Mouse (Mus musculus) right cerebral cortex, postnatal 25 days (tissue): ENCODE results near the gene Zfp385a.
A peak's percentile ranks its signal among the peaks of the same experiment; 100 is the strongest.

Source experiments
- DNase-seq: peaks from one replicate; pipeline ENCODE4 v3.0.0; 2022

The Zfp385a gene

DNA sequence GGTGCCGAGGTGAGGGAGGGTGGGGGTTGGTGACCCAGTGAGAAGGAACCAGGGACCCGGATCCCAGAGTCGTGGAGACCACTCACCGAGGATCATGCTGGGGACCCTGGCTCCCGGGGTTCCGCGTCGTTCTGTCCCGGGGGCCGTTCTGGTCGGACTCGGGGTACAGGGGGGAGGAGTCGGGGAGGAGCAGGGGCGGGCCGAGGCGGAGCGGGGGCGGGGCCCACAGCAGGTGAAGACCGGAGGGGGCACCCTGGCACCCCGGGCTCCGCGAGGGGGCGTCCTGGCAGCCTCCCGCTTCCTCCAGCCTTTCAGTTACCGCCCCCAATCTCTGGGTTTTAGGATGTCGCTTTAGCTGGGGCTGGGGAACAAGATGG lies at the start of gene Zfp385a:
Zfp385a (minus strand) TSS at position 133 of the 377 bp plus-strand sequence.
- DNase-seq, result peak; percentile 84

DNA sequence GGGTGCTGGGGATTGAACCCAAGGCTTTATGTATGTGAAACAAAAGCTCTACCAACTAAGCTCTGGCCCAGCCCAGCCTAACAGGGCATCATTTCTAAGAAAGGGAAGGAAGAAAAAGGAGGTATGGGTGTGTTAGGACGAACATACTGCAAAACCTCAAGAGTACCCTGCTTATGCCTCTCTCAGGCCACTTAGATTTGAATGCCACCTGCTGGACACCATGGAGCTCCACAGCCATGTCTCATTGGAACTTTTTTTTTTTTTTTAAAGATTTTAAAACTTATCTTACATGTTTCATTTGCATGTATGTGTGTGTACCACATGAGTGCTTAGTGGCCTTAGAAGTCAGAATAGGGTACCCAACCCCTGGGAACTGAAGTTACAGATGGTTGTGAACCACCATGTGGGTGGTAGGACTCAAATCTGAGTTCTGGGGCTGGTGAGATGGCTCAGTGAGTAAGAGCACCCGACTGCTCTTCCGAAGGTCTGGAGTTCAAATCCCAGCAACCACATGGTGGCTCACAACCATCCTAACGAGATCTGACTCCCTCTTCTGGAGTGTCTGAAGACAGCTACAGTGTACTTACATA lies 48.8 kb upstream of the Zfp385a start:
- no peak for DNase-seq

GRCm38 (mm10) chr15:103383771-103384488 lies 44.0 kb upstream of the Zfp385a start:
- DNase-seq, result no peak

- no peak for DNase-seq
Observed at GRCm38 (mm10) chr15:103382795-103383406, 43.0 kb upstream of the Zfp385a start.

- DNase-seq, result no peak
Observed at GRCm38 (mm10) chr15:103382075-103382474, 42.2 kb upstream of the Zfp385a start.

- DNase-seq, result no peak
Observed at GRCm38 (mm10) chr15:103378665-103379356, 38.9 kb upstream of the Zfp385a start.

DNA sequence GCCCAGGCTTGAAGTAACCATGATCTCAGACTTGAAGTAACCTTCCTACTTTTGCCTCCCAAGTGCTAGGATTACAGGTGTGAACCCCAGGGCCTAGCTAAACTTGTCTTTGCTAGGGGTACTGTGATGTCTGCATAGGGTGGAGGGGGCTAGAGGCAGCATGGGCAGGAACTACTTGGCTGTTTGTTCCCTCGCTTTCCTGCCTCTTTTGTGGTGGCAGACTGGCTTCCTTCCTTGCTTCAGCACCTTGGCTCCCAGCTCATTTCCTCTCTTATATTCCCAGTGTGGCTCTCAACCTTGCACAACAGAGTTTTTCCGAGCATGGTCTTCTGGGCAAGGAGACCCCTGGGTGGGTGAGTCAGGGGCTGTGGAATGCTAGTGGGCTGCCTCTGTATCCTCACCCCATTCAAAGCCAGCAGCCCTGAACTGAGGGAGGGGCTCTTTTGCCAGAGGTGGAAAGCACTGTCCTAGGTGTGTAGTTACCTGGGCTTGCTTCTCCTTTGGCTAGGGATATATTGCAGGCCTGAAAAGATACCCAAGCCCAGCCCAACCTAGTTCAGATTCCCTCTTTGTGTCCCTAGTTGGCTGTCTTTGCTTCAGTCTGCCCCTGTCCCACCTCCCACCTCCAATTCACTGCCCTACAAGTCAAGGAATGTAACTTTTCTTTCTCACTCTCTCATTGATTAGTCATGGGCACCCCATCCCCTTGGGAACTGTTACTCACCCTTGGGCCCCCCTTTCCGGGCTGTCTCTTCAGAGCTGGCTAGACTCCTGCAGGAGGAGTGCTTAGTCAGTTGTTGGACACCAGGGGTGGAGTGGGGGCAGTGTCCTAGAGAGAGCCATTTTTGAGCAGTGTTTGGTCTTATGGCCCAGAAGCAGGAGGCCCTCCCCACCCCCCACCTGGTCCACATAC lies 38.1 kb upstream of the Zfp385a start:
- no peak for DNase-seq

GRCm38 (mm10) chr15:103376837-103377269 lies 37.0 kb upstream of the Zfp385a start:
- no peak for DNase-seq

DNA sequence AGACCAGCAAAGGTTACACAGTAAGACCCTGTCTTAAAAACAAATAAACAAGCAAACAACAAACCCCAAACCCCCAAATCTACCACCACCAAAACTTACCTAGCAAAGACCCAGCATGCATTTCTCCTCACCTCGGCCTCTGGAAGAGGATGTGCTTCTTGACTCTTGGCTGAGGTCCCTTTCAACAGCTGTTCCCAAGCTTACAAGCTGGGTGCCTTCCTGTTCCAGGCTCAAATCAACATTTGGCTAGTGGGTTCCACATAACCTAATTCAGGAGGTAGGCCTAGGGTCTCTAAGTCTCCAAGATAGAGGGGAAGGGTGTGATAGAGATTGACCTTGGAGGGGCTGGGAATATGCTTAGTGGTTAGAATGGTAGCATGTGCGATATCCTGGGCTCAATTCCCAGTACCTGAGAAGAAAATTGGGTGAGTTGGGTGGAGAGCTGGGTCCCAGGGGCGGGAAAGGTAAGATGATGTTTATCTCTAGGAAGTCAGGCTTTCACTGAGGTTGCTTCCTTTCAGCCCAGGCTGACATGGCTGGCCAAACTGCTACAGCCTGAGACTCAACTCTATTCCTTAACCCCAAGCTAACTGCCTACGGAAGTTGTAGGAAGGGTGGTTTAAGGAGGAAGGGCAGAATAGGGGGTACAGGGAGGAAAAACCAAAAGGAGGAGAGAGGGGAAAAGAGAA lies 35.4 kb upstream of the Zfp385a start:
- no peak for DNase-seq

DNA sequence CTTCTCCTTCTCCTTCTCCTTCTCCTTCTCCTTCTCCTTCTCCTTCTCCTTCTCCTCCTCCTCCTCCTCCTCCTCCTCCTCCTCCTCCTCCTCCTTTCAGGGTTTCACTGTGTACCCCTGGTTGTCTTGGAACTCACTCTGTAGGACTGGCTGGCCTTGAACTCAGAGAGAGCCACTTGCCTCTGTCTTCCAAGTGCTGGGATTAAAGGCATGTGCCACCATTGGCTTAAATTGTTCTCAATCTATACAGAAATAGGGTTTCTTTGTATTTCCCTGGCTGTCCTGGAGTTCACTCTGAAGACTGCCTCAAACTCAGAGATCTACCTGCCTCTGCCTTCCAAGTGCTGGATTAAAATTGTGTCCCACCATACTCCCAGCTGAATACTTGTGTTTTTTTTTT lies 32.6 kb upstream of the Zfp385a start:
- DNase-seq, result no peak

GRCm38 (mm10) chr15:103371741-103372140 lies 31.8 kb upstream of the Zfp385a start:
- DNase-seq, result no peak

DNA sequence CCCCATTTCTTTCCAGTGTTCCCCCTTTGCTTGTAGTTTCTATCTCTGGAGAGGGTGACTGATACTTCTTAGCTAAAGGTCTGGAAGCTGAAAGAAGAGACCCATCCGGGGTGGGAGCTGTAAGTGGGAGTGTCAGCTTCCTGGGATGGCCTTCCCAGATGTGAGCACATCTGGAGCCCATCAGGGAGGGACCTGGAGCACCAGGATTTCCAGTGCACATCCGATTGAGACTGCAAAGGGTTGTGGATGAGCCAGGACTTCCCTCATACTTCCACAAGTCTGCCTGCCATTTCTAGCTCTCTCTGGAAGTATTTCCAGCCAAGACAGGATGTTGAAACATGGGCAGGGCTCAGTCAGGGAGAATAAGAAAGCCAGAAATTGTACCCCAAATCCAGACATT lies 31.3 kb upstream of the Zfp385a start:
- no peak for DNase-seq

- DNase-seq, result no peak
Observed at GRCm38 (mm10) chr15:103370462-103370861, 30.6 kb upstream of the Zfp385a start.

GRCm38 (mm10) chr15:103369123-103369522 lies 29.2 kb upstream of the Zfp385a start:
- peak; percentile 26 for DNase-seq

- DNase-seq, result no peak
Observed at GRCm38 (mm10) chr15:103368179-103368940, 28.5 kb upstream of the Zfp385a start.

- peak; percentile 23 for DNase-seq
Observed at GRCm38 (mm10) chr15:103366376-103367149, 26.7 kb upstream of the Zfp385a start, which contains the start of gene Itga5. Itga5 (minus strand) TSS chr15:103366763.

DNA sequence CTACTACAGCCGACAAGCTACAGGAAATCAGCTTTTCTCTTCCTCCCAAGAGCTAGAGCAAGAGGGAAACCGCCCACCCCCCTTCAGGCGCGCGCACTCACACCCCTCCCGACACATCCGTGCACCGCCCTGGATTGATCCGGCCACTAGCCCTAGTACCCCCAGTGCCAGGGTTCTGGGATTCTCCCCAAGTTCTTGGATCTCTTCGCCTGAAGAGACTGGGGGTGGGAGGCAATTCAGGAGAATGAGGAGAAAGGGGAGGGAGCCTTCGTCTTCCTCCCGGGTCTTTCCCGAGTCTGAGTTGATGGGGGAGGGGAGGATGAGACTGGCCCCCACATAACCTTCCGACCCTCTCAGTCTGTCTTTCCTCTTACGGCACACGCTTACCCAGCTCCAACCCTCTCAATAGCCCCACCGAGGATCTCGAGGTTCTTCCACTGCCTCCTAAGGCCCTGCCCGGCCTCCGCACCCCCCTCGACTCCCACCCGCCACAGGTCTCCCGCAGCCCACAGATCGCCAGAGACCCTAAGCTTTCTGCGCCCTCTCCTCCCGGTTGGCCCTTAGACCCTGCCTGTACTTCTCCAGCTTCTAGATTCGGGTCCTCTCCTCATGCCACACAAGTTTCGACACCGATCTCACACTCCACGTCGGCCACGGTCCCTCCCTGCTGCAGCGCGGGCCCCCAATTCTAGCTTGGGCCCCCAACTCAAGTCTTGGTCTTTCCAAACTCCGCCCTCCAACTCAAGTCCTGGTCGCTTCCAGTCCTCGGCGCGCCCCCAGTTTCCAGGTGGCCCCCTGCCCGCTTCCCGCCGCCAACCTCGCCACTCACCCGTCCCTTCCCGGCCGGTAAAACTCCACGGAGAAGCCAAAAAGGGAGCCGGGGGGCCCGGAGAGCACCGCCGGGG lies 25.8 kb upstream of the Zfp385a start:
- no peak for DNase-seq

GRCm38 (mm10) chr15:103364761-103365160 lies 24.9 kb upstream of the Zfp385a start:
- DNase-seq, result no peak

GRCm38 (mm10) chr15:103363809-103364208 lies 23.9 kb upstream of the Zfp385a start:
- no peak for DNase-seq
